Mouse (Mus musculus) embryonic facial prominence, embryonic 12.5 days (tissue): ENCODE measurements around the gene Gpr83. TPM values are rescaled to one million over a fixed set of nuclear protein-coding genes. Genes with fewer than 3 reads are reported as not detected.

ENCODE experiments used
- ATAC-seq: fragments of 200-750 bp; cut with Nextera tagmentation; 2 replicates; pipeline ENCODE4 v1.8.0; 2017; ENCODE audit not compliant: insufficient number of reproducible peaks, insufficient read depth, low FRiP score, low TSS enrichment
- H3K27ac ChIP-seq: fragments of 300-500 bp; sonication (generic); 2 replicates; pipeline ENCODE4 v1.5.1; 2016; ENCODE audit warnings: mild to moderate bottlenecking
- H3K27me3 ChIP-seq: fragments of 300-500 bp; sonication (generic); 2 replicates; pipeline ENCODE4 v1.6.1; 2016; ENCODE audit warnings: mild to moderate bottlenecking, moderate library complexity
- H3K36me3 ChIP-seq: fragments of 300-500 bp; sonication (generic); 2 replicates; pipeline ENCODE4 v1.6.1; 2016; ENCODE audit warnings: mild to moderate bottlenecking
- H3K4me1 ChIP-seq: fragments of 300-500 bp; sonication (generic); 2 replicates; pipeline ENCODE4 v1.6.1; 2016
- H3K4me2 ChIP-seq: fragments of 300-500 bp; sonication (generic); replicated peaks from 2 replicates; pipeline ENCODE4 v1.6.1; 2016; ENCODE audit warnings: mild to moderate bottlenecking, moderate library complexity
- H3K4me3 ChIP-seq: fragments of 300-500 bp; sonication (generic); 2 replicates; pipeline ENCODE4 v1.5.1; 2016; ENCODE audit warnings: mild to moderate bottlenecking
- H3K9ac ChIP-seq: fragments of 300-500 bp; sonication (generic); 2 replicates; pipeline ENCODE4 v1.6.1; 2016; ENCODE audit warnings: mild to moderate bottlenecking, moderate library complexity
- H3K9me3 ChIP-seq: fragments of 300-500 bp; sonication (generic); 2 replicates; pipeline ENCODE4 v1.6.1; 2016; ENCODE audit warnings: mild to moderate bottlenecking, moderate library complexity
- WGBS: fragments of 180-500 bp; shearing (Covaris S2); methylation state at CpG from one replicate; pipeline ENCODE4 v1.1.7; 2016; 5-methylcytosine and 5-hydroxymethylcytosine counted together
- polyA plus RNA-seq: library from polyadenylated mRNA; unstranded; fragments of >200 nt; fragmentation: Nextera tagmentation; extraction: Ambion mirVana; gene quantifications from 2 replicates; pipeline ENCODE4 v1.2.1, GENCODE M21; 2016

Gpr83 gene
- polyA plus RNA-seq, 1 experiment from 2014 or later, result 0.40 TPM

DNA sequence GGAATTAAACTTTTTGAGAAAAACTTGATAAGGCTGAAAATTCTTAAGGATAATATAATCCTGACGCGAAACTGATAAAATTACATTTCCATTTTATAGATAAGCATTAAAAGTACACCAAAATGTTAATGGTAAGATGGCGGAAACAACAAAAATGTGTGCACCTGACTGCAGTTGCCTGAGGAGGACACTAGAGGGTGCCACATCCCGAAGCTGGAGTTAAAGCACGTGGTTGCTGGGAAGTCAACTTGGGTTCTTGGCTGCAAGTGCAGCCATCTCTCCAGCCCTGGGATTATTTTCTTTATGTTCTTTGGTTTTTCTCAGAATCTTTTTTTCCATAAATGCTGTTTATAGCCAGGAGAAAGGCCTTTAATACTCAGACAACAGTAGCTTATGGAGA is 13.6 kb upstream of the Gpr83 start:
- ATAC-seq, result no peak
- H3K27me3 ChIP-seq, result no peaks in the 10 kb centered on the region
- H3K4me3 ChIP-seq, result no peak overlapping the region
- H3K27ac ChIP-seq, result no peak overlapping the region
- H3K9ac ChIP-seq, result no peak overlapping the region
- no peaks in the 10 kb centered on the region for H3K9me3 ChIP-seq
- no peaks in the 10 kb centered on the region for H3K4me1 ChIP-seq
- 44% methylated on average over 5 of the region's 5 CpGs for WGBS
- no peaks in the 10 kb centered on the region for H3K36me3 ChIP-seq
- H3K4me2 ChIP-seq, result no peak overlapping the region

DNA sequence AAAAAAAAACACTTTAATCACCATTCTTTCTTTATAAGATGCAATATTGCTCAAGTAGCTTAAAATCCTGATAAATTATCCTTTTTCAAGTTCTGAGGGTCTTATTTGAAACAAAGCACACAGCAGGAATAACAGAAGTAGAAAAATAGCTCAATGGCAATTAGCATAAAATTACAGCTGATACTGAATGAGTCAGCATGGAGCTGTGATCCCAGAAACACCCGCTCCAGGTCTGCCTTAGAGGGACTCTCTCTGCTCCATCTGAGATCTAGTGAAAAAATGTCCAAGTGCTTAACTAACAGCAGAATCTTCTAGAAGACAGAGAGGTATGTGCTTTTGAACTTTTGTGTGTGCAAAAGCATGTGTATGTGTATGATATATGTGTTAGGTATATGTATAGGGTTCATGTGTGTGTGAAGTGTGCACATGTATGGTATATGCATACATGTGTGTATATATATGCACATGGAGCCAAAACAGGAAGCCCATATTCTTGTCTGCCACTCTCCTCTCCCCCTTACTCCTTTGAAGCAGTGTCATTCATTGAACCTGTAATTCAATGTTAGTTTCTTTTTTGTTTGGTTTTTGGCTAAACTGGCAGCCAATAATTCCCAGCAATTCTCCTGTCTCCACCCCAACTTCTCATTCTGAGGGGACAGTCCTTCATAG is 11.6 kb upstream of the Gpr83 start:
- no peak overlapping the region for H3K9ac ChIP-seq
- H3K4me3 ChIP-seq, result no peak overlapping the region
- no peaks in the 10 kb centered on the region for H3K36me3 ChIP-seq
- H3K4me2 ChIP-seq, result no peak overlapping the region
- H3K27ac ChIP-seq, result no peak overlapping the region
- H3K4me1 ChIP-seq, result no peaks in the 10 kb centered on the region
- H3K27me3 ChIP-seq, result no peaks in the 10 kb centered on the region
- no peaks in the 10 kb centered on the region for H3K9me3 ChIP-seq
- WGBS, result 73% methylated on average over 1 of the region's 1 CpGs
- no peak for ATAC-seq

DNA sequence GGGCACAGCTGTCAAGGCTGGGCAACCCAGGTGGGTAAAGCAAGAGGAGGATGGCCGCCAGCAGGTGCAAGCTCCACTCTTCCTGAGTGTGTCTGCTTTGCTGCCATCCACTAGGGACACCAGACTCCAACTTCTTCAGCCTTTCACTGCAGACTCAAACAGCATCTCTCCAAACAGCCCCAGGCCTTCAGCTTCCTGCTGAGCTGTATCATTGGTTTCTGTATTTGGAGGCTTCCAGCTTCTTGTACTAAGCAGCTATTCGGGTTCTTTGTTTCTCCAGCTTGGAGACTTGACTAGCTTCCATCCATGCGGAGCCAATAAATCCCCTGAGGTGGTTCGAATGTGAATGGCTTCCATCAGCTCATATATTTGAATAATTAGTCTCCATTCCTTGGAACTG is 5.4 kb upstream of the Gpr83 start:
- H3K4me3 ChIP-seq, result no peak overlapping the region
- H3K4me2 ChIP-seq, result no peak overlapping the region
- 50% methylated on average over 4 of the region's 4 CpGs for WGBS
- no peaks in the 10 kb centered on the region for H3K36me3 ChIP-seq
- ATAC-seq, result no peak
- peaks cover 18% of the 10 kb centered on the region for H3K27me3 ChIP-seq
- H3K9me3 ChIP-seq, result no peaks in the 10 kb centered on the region
- H3K27ac ChIP-seq, result no peak overlapping the region
- no peak overlapping the region for H3K9ac ChIP-seq
- no peaks in the 10 kb centered on the region; the same call in 1 of the 2 replicates for H3K4me1 ChIP-seq

DNA sequence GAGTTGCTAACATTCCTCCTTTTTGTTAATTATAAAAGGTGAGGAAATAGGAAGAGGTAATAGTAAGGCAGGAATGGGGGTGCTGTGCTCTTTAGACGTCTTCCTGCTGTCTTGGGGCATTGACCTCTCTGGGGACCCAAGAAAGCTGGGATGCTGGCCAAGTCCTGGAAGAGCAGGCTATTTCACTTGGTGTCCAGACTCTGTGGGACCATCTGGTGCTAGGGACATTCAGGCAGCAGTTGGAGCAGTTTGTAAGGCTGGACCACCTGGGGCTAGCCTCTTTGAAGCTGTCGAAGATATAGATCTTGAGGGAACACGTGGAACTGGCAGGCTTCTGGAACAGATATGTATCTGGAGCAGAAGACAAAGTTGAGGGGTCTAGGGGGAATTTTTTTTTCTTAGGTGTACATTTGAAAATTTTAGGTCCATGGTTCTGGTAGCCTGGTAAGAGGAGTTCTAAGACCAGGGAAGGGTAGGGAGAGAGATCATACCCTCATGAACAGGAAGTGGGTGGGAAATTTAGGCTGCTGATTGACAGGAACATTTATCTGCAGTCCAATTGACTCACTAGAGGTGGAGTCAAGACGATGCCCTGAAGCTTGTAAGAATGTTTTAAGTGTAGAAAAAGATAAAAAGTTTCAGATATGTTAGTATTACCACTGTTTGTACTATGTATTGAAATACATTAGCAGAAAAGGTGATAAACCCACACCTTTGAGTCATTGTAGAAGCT is 2.9 kb upstream of the Gpr83 start:
- H3K27me3 ChIP-seq, result peaks cover 42% of the 10 kb centered on the region
- WGBS, result 54% methylated on average over 4 of the region's 4 CpGs
- no peaks in the 10 kb centered on the region for H3K9me3 ChIP-seq
- ATAC-seq, result no peak
- H3K9ac ChIP-seq, result no peak overlapping the region
- H3K4me3 ChIP-seq, result no peak overlapping the region
- H3K36me3 ChIP-seq, result no peaks in the 10 kb centered on the region
- H3K4me1 ChIP-seq, result peaks cover 3% of the 10 kb centered on the region; the same call in 1 of the 2 replicates
- no peak overlapping the region for H3K4me2 ChIP-seq
- no peak overlapping the region for H3K27ac ChIP-seq

DNA sequence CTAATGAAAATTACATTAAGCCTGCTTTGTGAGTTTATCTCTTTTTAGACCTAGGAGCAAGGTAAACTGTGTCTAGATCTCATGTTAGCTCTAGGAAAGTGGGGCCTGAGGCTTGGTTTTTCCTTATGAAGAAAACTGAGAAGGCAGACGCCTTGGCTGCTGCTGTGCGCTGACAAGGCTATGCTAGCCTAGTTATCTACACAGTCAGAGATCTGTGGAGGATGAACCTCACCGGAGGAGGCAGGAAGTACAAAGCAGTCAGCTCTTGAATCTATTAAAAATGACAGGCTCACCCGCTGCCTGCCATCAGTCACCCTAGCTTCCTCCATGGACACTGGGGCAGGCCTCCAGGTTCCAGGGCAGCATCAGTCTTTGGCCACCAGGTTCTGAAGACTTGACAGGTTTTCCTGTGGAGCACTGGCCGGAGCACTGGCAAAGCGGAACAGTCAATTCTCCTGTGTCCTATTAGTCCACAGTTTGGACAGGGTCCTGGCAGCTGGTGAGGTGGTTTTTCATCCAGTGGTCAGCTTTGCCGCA is 1.8 kb upstream of the Gpr83 start:
- Histone ChIP-seq H3K9ac (no peak overlapping the region), H3K36me3 (no peaks in the 10 kb centered on the region), H3K27me3 (peaks cover 51% of the 10 kb centered on the region), H3K4me2 (no peak overlapping the region), H3K4me3 (no peak overlapping the region), H3K27ac (no peak overlapping the region), H3K4me1 (peaks cover 3% of the 10 kb centered on the region; the same call in 1 of the 2 replicates), H3K9me3 (no peaks in the 10 kb centered on the region)
- no peak for ATAC-seq
- 67% methylated on average over 7 of the region's 7 CpGs for WGBS

DNA sequence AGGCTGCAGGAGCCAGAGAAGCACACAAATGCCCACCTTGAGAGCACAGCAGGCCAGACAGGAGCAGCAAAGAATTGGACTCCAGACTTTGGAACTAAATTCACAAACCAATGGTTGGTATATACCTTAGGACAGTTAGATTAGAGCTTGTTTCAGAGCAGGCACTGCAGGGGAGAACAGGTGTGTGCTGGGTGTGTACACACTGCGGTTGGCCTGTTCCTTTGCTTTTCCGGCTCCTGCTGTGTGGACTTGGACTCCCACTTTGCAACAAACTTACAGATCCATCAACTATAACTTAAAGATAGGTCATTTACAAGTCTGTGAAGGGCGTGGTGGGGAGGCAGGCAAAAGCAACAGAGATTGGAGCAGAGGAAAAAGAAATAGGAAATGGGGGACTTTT is 1.2 kb upstream of the Gpr83 start:
- Histone ChIP-seq H3K9me3 (no peaks in the 10 kb centered on the region), H3K9ac (no peak overlapping the region), H3K4me3 (no peak overlapping the region), H3K4me2 (no peak overlapping the region), H3K36me3 (no peaks in the 10 kb centered on the region), H3K4me1 (peaks cover 3% of the 10 kb centered on the region; the same call in 1 of the 2 replicates), H3K27ac (no peak overlapping the region), H3K27me3 (peaks cover 51% of the 10 kb centered on the region)
- no peak for ATAC-seq
- WGBS, result 83% methylated on average over 3 of the region's 3 CpGs

DNA sequence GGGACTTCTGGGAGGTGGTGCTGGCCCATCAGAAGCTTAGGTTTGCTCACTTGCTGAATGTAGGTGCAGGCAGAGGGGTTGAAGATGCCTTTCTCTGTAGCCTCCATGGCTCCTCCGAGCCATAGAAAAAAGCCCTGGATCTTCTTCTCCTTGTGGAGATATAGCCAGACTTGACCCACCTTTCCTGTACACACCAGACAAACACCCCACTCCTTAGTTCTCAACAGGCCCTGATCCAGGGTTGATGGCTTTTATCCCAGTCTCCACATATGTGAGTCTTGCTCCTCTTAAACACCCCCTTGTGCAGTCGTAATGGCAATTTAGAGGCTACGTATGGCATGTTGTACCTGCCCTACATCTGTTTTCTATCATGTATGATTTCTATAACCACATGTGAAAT is 3.1 kb downstream of the Gpr83 start:
- no peaks in the 10 kb centered on the region for H3K36me3 ChIP-seq
- ATAC-seq, result no peak
- peaks cover 48% of the 10 kb centered on the region for H3K27me3 ChIP-seq
- no peak overlapping the region for H3K27ac ChIP-seq
- no peaks in the 10 kb centered on the region for H3K9me3 ChIP-seq
- H3K4me2 ChIP-seq, result no peak overlapping the region
- peaks cover 3% of the 10 kb centered on the region; the same call in 1 of the 2 replicates for H3K4me1 ChIP-seq
- no peak overlapping the region for H3K9ac ChIP-seq
- no peak overlapping the region for H3K4me3 ChIP-seq
- 56% methylated on average over 3 of the region's 3 CpGs for WGBS

DNA sequence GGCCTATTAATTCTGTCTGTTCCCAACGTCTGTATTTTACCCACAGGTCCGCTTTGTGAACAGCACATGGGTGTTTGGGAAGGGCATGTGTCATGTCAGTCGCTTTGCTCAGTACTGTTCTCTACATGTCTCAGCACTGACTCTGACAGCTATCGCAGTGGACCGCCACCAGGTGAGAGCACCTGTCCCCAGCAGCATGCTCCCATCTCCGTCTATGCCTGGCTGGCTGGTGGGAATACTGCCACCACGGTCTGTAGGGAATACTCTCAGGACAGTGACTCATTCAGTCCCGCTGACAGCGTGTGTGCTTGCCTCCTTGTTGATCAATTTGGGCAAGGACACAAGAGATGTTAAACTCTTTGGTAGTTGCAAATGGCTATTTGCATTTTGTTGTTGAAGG is 4.7 kb downstream of the Gpr83 start:
- no peak overlapping the region for H3K4me3 ChIP-seq
- no peaks in the 10 kb centered on the region for H3K36me3 ChIP-seq
- H3K27me3 ChIP-seq, result peaks cover 32% of the 10 kb centered on the region
- H3K9me3 ChIP-seq, result no peaks in the 10 kb centered on the region
- H3K9ac ChIP-seq, result no peak overlapping the region
- H3K27ac ChIP-seq, result no peak overlapping the region
- H3K4me2 ChIP-seq, result no peak overlapping the region
- 81% methylated on average over 9 of the region's 9 CpGs for WGBS
- H3K4me1 ChIP-seq, result peaks cover 3% of the 10 kb centered on the region; the same call in 1 of the 2 replicates
- no peak for ATAC-seq

DNA sequence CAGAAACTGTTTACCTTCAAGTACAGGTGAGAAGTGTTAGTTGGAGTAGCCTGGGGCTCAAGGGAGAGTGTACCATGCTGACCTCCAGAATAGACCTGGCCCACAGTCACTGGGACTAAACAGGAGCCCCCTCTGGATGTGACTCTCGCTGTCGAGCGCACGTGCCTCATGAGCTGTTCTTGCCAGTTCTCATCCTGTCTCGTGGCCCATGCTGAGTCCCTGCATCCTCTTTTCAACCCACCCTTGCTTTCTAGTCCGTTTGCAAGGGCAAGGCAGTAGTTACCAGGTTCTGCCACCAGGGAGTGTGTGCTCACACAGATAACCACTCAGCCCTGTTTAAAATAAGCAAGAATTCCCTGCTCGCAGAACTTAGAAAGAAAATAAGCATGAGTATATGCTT is 6.9 kb downstream of the Gpr83 start:
- Histone ChIP-seq H3K4me3 (no peak overlapping the region), H3K27ac (no peak overlapping the region), H3K9ac (no peak overlapping the region), H3K9me3 (no peaks in the 10 kb centered on the region), H3K36me3 (no peaks in the 10 kb centered on the region), H3K4me1 (peaks cover 5% of the 10 kb centered on the region; the same call in 1 of the 2 replicates), H3K27me3 (peaks cover 10% of the 10 kb centered on the region), H3K4me2 (no peak overlapping the region)
- 33% methylated on average over 7 of the region's 7 CpGs for WGBS
- no peak for ATAC-seq

DNA sequence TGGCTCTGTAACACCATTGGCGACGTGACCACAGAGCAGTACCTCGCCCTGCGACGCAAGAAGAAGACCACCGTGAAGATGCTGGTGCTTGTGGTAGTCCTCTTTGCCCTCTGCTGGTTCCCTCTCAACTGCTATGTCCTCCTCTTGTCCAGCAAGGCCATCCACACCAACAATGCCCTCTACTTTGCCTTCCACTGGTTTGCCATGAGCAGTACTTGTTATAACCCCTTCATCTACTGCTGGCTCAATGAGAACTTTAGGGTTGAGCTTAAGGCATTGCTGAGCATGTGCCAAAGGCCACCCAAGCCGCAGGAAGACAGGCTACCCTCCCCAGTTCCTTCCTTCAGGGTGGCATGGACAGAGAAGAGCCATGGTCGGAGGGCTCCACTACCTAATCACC is 8.3 kb downstream of the Gpr83 start:
- no peaks in the 10 kb centered on the region for H3K9me3 ChIP-seq
- no peak overlapping the region for H3K9ac ChIP-seq
- H3K36me3 ChIP-seq, result no peaks in the 10 kb centered on the region
- peaks cover 14% of the 10 kb centered on the region; the same call in 1 of the 2 replicates for H3K4me1 ChIP-seq
- no peak overlapping the region for H3K4me2 ChIP-seq
- H3K27me3 ChIP-seq, result no peaks in the 10 kb centered on the region
- H3K4me3 ChIP-seq, result no peak overlapping the region
- 93% methylated on average over 8 of the region's 8 CpGs for WGBS
- H3K27ac ChIP-seq, result no peak overlapping the region
- no peak for ATAC-seq

DNA sequence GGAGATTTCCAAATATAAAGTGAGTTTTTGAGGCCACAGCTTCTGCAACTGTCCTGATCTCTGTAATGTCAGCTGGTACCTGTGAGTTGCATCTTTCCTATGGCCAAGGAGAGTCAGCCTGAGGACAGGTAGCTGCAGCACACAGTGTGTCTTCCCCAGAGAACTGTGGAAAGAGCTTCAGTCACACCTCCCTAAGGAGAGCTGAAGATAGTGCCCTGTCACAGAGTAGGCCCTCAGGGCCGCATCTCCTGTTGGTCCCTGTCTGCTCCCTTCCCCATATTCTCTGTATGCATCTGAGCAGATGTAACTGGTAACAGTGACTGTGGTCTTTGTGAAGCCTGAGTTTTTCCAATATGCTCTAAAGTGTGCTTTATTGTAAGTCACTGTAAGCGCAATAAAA is 10.4 kb downstream of the Gpr83 start:
- no peaks in the 10 kb centered on the region for H3K36me3 ChIP-seq
- no peak overlapping the region for H3K27ac ChIP-seq
- H3K27me3 ChIP-seq, result no peaks in the 10 kb centered on the region
- no peak for ATAC-seq
- no peak overlapping the region for H3K4me2 ChIP-seq
- 95% methylated on average over 2 of the region's 2 CpGs for WGBS
- no peak overlapping the region for H3K4me3 ChIP-seq
- H3K9ac ChIP-seq, result no peak overlapping the region
- H3K9me3 ChIP-seq, result no peaks in the 10 kb centered on the region
- H3K4me1 ChIP-seq, result peaks cover 14% of the 10 kb centered on the region; the same call in 1 of the 2 replicates

DNA sequence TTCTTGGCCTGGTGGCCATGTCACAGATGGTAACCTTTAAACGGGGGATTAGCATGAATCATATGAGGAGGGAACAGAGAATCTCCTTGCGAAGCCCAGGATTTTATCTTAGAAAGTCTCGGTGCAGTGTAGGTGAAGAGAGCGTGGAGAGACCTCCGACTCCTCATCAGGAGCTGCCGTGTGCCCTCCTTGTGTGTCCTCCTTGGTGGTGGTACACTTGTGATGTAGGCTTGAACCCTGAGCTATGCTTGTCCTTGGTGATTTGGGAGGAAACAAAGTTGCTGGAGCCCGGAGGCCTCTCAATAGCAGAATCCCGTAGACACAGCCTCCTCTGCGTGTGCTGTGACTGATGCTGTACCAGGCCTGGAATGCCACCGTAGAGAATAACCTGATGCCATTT is 10.8 kb downstream of the Gpr83 start:
- no peak overlapping the region for H3K4me3 ChIP-seq
- no peak overlapping the region for H3K4me2 ChIP-seq
- H3K36me3 ChIP-seq, result no peaks in the 10 kb centered on the region
- no peak overlapping the region for H3K27ac ChIP-seq
- no peak overlapping the region for H3K9ac ChIP-seq
- WGBS, result 94% methylated on average over 10 of the region's 10 CpGs
- ATAC-seq, result no peak
- peaks cover 14% of the 10 kb centered on the region; the same call in 1 of the 2 replicates for H3K4me1 ChIP-seq
- no peaks in the 10 kb centered on the region for H3K27me3 ChIP-seq
- H3K9me3 ChIP-seq, result no peaks in the 10 kb centered on the region
